Mouse (Mus musculus): ENCODE measurements at regions not wholly inside any gene's neighbourhood (a gene's known extent, or its start where the extent isn't known, plus 50 kb on each side); places are given as distances from the start of the nearest gene placed in this dataset.

DNA sequence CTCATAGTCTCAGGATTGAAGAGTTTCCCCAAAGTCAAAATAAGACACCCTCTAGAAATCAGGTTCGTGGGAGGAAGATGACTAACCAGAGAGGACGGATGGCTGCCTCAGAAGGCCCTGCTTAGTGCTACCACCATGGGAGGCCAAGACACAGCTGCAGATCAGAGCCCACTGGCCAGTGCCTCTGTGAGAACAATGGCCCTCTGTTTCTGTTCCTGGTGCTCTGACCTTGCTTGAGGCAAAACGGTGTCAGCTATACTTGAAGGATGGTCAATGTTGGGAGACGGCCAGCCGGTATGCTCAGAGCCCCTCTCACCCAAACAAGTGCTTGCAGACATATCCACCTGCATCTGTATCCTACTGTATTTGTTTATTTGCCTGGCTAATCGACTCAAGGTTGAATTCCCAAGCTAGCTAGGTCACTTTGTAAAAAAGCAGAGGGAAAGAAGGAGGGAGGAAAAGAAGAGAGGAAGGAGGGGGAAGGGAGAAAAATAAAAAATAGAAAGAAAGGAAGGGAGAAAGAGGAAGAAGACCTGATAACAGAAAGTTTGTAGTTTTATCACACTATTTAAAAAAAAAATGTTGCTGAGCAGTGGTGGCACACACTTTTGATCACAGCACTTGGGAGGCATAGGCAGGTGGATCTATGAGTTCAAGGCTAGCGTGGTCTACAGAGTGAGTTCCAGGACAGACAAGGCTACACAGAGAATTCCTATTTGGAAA lies 112.7 kb downstream of the Fam204a start:
- Histone ChIP-seq H3K79me2 (ENCODE audit: control insufficient read depth, insufficient read depth) (no peaks in the 10 kb centered on the region), H3K36me3 (ENCODE audit: control insufficient read depth, insufficient read depth) (no peaks in the 10 kb centered on the region), H3K4me3 (ENCODE audit: insufficient read depth, poor library complexity, severe bottlenecking) (no peak overlapping the region), H3K79me3 (ENCODE audit: low read depth) (no peaks in the 10 kb centered on the region), H3ac (ENCODE audit: control insufficient read depth, insufficient read length, low read depth) (no peak overlapping the region), H3K27me3 (ENCODE audit: control insufficient read depth, insufficient read depth, insufficient read length) (peaks cover 4% of the 10 kb centered on the region)
- TF ChIP-seq MYOD1 (IDR thresholded peaks at IDR 0.05; ENCODE audit: control insufficient read depth, insufficient read length, low read depth), result no peak

DNA sequence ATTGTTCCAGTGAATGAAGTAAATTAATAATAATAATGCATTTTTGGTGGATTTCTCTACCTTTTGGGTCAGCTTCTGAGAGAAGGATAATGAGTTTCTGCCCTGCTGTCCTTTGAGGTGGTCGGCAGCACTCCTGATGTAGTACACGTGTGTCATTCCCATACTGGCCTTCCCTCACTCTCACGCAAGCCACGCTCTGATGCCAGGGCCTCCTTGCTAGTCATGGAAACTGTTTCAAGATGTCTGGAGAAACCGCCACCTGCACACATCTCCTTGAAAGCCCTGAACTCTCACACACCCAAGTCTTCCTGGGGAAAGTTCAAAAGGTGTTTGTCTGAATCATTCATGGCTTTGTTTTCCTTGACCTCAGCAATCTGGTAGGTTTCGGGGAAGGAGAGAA lies 116.2 kb downstream of the Fam204a start:
- TF ChIP-seq FOSL1 (IDR thresholded peaks at IDR 0.05; ENCODE audit: insufficient read depth, low read length, poor library complexity, severe bottlenecking), result no peak
- no peak for TF ChIP-seq MYOD1 (IDR thresholded peaks at IDR 0.05; ENCODE audit: control insufficient read depth, insufficient read length, low read depth)
- no peak for TF ChIP-seq CTCF (IDR thresholded peaks at IDR 0.05; ENCODE audit: control insufficient read depth, insufficient read depth, insufficient read length)
- no peak for TF ChIP-seq MAX (IDR thresholded peaks at IDR 0.05)
- H3K4me3 ChIP-seq (ENCODE audit: insufficient read depth, poor library complexity, severe bottlenecking), result no peak overlapping the region
- H3K27me3 ChIP-seq (ENCODE audit: control insufficient read depth, insufficient read depth, insufficient read length), result peaks cover 4% of the 10 kb centered on the region
- H3K79me3 ChIP-seq (ENCODE audit: low read depth), result no peaks in the 10 kb centered on the region
- no peak overlapping the region for H3ac ChIP-seq (ENCODE audit: control insufficient read depth, insufficient read length, low read depth)
- no peaks in the 10 kb centered on the region for H3K79me2 ChIP-seq (ENCODE audit: control insufficient read depth, insufficient read depth)
- H3K36me3 ChIP-seq (ENCODE audit: control insufficient read depth, insufficient read depth), result no peaks in the 10 kb centered on the region

GRCm38 (mm10) chr19:60109488-60109887 lies 117.0 kb downstream of the Fam204a start:
- H3K79me2 ChIP-seq (ENCODE audit: control insufficient read depth, insufficient read depth), result no peaks in the 10 kb centered on the region
- no peak for TF ChIP-seq FOSL1 (IDR thresholded peaks at IDR 0.05; ENCODE audit: insufficient read depth, low read length, poor library complexity, severe bottlenecking)
- TF ChIP-seq CEBPB (IDR thresholded peaks at IDR 0.05; ENCODE audit: low read depth), result no peak
- TF ChIP-seq MYOG (IDR thresholded peaks at IDR 0.05; ENCODE audit: control insufficient read depth, extremely low read depth, insufficient read length), result no peak
- no peak for TF ChIP-seq MYOD1 (IDR thresholded peaks at IDR 0.05; ENCODE audit: control insufficient read depth, insufficient read length, low read depth)
- TF ChIP-seq USF1 (IDR thresholded peaks at IDR 0.05; ENCODE audit: low read depth), result no peak
- no peak for TF ChIP-seq MAX (IDR thresholded peaks at IDR 0.05)
- TF ChIP-seq CTCF (IDR thresholded peaks at IDR 0.05; ENCODE audit: control insufficient read depth, insufficient read depth, insufficient read length), result no peak
- no peak overlapping the region for H3K4me3 ChIP-seq (ENCODE audit: insufficient read depth, poor library complexity, severe bottlenecking)
- H3ac ChIP-seq (ENCODE audit: control insufficient read depth, insufficient read length, low read depth), result no peak overlapping the region
- H3K27me3 ChIP-seq (ENCODE audit: control insufficient read depth, insufficient read depth, insufficient read length), result peaks cover 4% of the 10 kb centered on the region
- no peaks in the 10 kb centered on the region for H3K36me3 ChIP-seq (ENCODE audit: control insufficient read depth, insufficient read depth)
- no peaks in the 10 kb centered on the region for H3K79me3 ChIP-seq (ENCODE audit: low read depth)

GRCm38 (mm10) chr19:60097915-60098314 lies 128.6 kb downstream of the Fam204a start:
- H3K79me2 ChIP-seq (ENCODE audit: control insufficient read depth, insufficient read depth), result no peaks in the 10 kb centered on the region
- no peak overlapping the region for H3K4me3 ChIP-seq (ENCODE audit: insufficient read depth, poor library complexity, severe bottlenecking)
- no peaks in the 10 kb centered on the region for H3K36me3 ChIP-seq (ENCODE audit: control insufficient read depth, insufficient read depth)
- no peaks in the 10 kb centered on the region for H3K27me3 ChIP-seq (ENCODE audit: control insufficient read depth, insufficient read depth, insufficient read length)
- no peak for TF ChIP-seq MYOD1 (IDR thresholded peaks at IDR 0.05; ENCODE audit: control insufficient read depth, insufficient read length, low read depth)
- no peak for TF ChIP-seq MAX (IDR thresholded peaks at IDR 0.05)
- no peak for TF ChIP-seq CTCF (IDR thresholded peaks at IDR 0.05; ENCODE audit: control insufficient read depth, insufficient read depth, insufficient read length)
- TF ChIP-seq FOSL1 (IDR thresholded peaks at IDR 0.05; ENCODE audit: insufficient read depth, low read length, poor library complexity, severe bottlenecking), result no peak
- TF ChIP-seq USF1 (IDR thresholded peaks at IDR 0.05; ENCODE audit: low read depth), result no peak
- no peak for TF ChIP-seq MYOG (IDR thresholded peaks at IDR 0.05; ENCODE audit: control insufficient read depth, extremely low read depth, insufficient read length)
- no peak for TF ChIP-seq CEBPB (IDR thresholded peaks at IDR 0.05; ENCODE audit: low read depth)
- H3ac ChIP-seq (ENCODE audit: control insufficient read depth, insufficient read length, low read depth), result no peak overlapping the region
- H3K79me3 ChIP-seq (ENCODE audit: low read depth), result no peaks in the 10 kb centered on the region

GRCm38 (mm10) chr19:60074986-60075385 lies 131.5 kb upstream of the Rab11fip2 start:
- Histone ChIP-seq H3K79me3 (ENCODE audit: low read depth) (no peaks in the 10 kb centered on the region), H3ac (ENCODE audit: control insufficient read depth, insufficient read length, low read depth) (no peak overlapping the region), H3K36me3 (ENCODE audit: control insufficient read depth, insufficient read depth) (no peaks in the 10 kb centered on the region), H3K79me2 (ENCODE audit: control insufficient read depth, insufficient read depth) (no peaks in the 10 kb centered on the region), H3K4me3 (ENCODE audit: insufficient read depth, poor library complexity, severe bottlenecking) (no peak overlapping the region), H3K27me3 (ENCODE audit: control insufficient read depth, insufficient read depth, insufficient read length) (no peaks in the 10 kb centered on the region)
- TF ChIP-seq CEBPB (IDR thresholded peaks at IDR 0.05; ENCODE audit: low read depth) (no peak), MAX (IDR thresholded peaks at IDR 0.05) (no peak), MYOD1 (IDR thresholded peaks at IDR 0.05; ENCODE audit: control insufficient read depth, insufficient read length, low read depth) (no peak), USF1 (IDR thresholded peaks at IDR 0.05; ENCODE audit: low read depth) (no peak)

DNA sequence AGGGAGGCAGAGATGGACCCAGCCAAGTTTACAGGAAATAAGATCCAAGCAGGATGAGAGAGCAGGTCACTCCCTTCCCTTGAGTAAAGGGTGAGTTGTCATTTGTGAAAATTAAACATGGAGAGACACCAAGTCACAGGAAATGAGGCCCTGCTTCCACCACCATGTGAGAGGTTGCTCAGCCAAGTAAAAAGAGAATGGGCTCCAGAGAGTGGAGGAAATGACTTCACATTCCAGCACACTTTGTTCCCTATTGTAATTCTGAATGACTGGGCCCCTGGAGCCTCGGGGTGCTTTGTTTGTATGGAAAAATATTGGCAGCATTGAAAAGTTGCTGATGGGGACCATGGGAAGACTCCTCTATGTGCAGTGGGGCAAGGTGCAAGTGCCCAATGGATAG lies 129.9 kb upstream of the Rab11fip2 start:
- no peaks in the 10 kb centered on the region for H3K79me2 ChIP-seq (ENCODE audit: control insufficient read depth, insufficient read depth)
- H3K4me3 ChIP-seq (ENCODE audit: insufficient read depth, poor library complexity, severe bottlenecking), result no peak overlapping the region
- H3K27me3 ChIP-seq (ENCODE audit: control insufficient read depth, insufficient read depth, insufficient read length), result no peaks in the 10 kb centered on the region
- H3K36me3 ChIP-seq (ENCODE audit: control insufficient read depth, insufficient read depth), result no peaks in the 10 kb centered on the region
- no peak overlapping the region for H3ac ChIP-seq (ENCODE audit: control insufficient read depth, insufficient read length, low read depth)
- no peaks in the 10 kb centered on the region for H3K79me3 ChIP-seq (ENCODE audit: low read depth)
- TF ChIP-seq CTCF (IDR thresholded peaks at IDR 0.05; ENCODE audit: control insufficient read depth, insufficient read depth, insufficient read length), result no peak
- no peak for TF ChIP-seq USF1 (IDR thresholded peaks at IDR 0.05; ENCODE audit: low read depth)
- TF ChIP-seq CEBPB (IDR thresholded peaks at IDR 0.05; ENCODE audit: low read depth), result no peak
- no peak for TF ChIP-seq MYOD1 (IDR thresholded peaks at IDR 0.05; ENCODE audit: control insufficient read depth, insufficient read length, low read depth)
- no peak for TF ChIP-seq MAX (IDR thresholded peaks at IDR 0.05)
- TF ChIP-seq FOSL1 (IDR thresholded peaks at IDR 0.05; ENCODE audit: insufficient read depth, low read length, poor library complexity, severe bottlenecking), result no peak
- TF ChIP-seq MYOG (IDR thresholded peaks at IDR 0.05; ENCODE audit: control insufficient read depth, extremely low read depth, insufficient read length), result no peak
